Mouse (Mus musculus) forebrain, embryonic 13.5 days (tissue): Measurements from ENCODE around the gene Arhgef12. TPM values are rescaled to one million over a fixed set of nuclear protein-coding genes. Genes with fewer than 3 reads are reported as not detected.
A peak's percentile ranks its signal among the peaks of the same experiment; 100 is the strongest.

Experiments
- ATAC-seq: fragments of 200-750 bp; cut with Nextera tagmentation; 2 replicates; pipeline ENCODE4 v1.8.0; 2017
- H3K27ac ChIP-seq: fragments of 300-500 bp; sonication (generic); 2 replicates; pipeline ENCODE4 v1.5.1; 2015; ENCODE audit warnings: inconsistent platforms, mild to moderate bottlenecking, moderate library complexity
- H3K27me3 ChIP-seq: fragments of 300-500 bp; sonication (generic); 2 replicates; pipeline ENCODE4 v1.6.1; 2015; ENCODE audit warnings: mild to moderate bottlenecking, inconsistent platforms
- H3K36me3 ChIP-seq: fragments of 300-500 bp; sonication (generic); 2 replicates; pipeline ENCODE4 v1.6.1; 2015; ENCODE audit warnings: mild to moderate bottlenecking, inconsistent platforms; ENCODE audit not compliant: poor library complexity, severe bottlenecking
- H3K4me1 ChIP-seq: fragments of 300-500 bp; sonication (generic); 2 replicates; pipeline ENCODE4 v1.6.1; 2015; ENCODE audit warnings: inconsistent platforms
- H3K4me2 ChIP-seq: fragments of 300-500 bp; sonication (generic); 2 replicates; pipeline ENCODE4 v1.6.1; 2015; ENCODE audit warnings: inconsistent platforms, mild to moderate bottlenecking, moderate library complexity
- H3K4me3 ChIP-seq: fragments of 300-500 bp; sonication (generic); 2 replicates; pipeline ENCODE4 v1.5.1; 2015; ENCODE audit warnings: mild to moderate bottlenecking, inconsistent platforms
- H3K9ac ChIP-seq: fragments of 300-500 bp; sonication (generic); 2 replicates; pipeline ENCODE4 v1.6.1; 2015; ENCODE audit warnings: mild to moderate bottlenecking, inconsistent platforms
- H3K9me3 ChIP-seq: fragments of 300-500 bp; sonication (generic); replicated peaks from 2 replicates; pipeline ENCODE4 v1.6.1; 2016; ENCODE audit warnings: inconsistent platforms
- WGBS: fragments of 180-500 bp; shearing (Covaris S2); methylation state at CpG from one replicate; pipeline ENCODE4 v1.1.7; 2015; 5-methylcytosine and 5-hydroxymethylcytosine counted together
- polyA plus RNA-seq: library from polyadenylated mRNA; unstranded; fragments of >200 nt; fragmentation: Nextera tagmentation; extraction: Ambion mirVana; gene quantifications from 2 replicates; pipeline ENCODE4 v1.2.1, GENCODE M21; 2015

Arhgef12 gene
- polyA plus RNA-seq, 1 experiment from 2014 or later, result 14.9 TPM

DNA sequence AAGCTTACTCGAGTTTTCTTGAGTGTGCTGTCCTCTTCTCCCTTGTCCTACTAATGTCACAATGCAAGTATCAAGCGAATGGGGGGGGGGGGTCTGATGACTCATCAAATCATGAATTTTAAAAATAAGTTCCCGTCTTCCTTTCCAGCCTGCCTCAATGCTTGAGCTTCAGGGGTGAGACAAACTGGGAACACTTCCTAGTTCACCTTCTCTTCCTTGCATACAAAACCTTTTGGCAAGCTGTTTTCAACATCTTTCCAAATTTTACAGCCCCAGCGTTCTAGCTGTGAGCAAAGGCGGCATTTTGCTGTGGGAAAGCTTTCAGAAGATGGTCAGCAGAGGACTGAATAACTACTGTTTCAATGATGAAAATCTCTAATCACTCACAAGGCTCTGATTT lies 516 bp upstream of the Arhgef12 start:
- no peak for ATAC-seq
- Histone ChIP-seq H3K4me1 (peaks cover 35% of the 10 kb centered on the region), H3K36me3 (peaks cover 15% of the 10 kb centered on the region), H3K9me3 (no peaks in the 10 kb centered on the region), H3K27ac (no peak overlapping the region), H3K9ac (no peak overlapping the region), H3K27me3 (no peaks in the 10 kb centered on the region), H3K4me2 (no peak overlapping the region), H3K4me3 (no peak overlapping the region)
- 59% methylated on average over 5 of the region's 5 CpGs for WGBS

GRCm38 (mm10) chr9:43106426-43107186 lies 433 bp downstream of the Arhgef12 start:
- peak overlapping the region; percentile 81 for H3K4me3 ChIP-seq
- peaks cover 43% of the 10 kb centered on the region for H3K4me1 ChIP-seq
- ATAC-seq, result peak; percentile 48
- peaks cover 9% of the 10 kb centered on the region for H3K36me3 ChIP-seq
- 17% methylated on average over 22 of the region's 22 CpGs for WGBS
- peak overlapping the region; percentile 87 for H3K4me2 ChIP-seq
- peak overlapping the region; percentile 88 for H3K9ac ChIP-seq
- H3K9me3 ChIP-seq, result no peaks in the 10 kb centered on the region
- H3K27me3 ChIP-seq, result no peaks in the 10 kb centered on the region
- peak overlapping the region; percentile 90 for H3K27ac ChIP-seq

GRCm38 (mm10) chr9:43105664-43106361 lies 1.2 kb downstream of the Arhgef12 start:
- H3K27ac ChIP-seq, result peak overlapping the region; percentile 90

GRCm38 (mm10) chr9:43104873-43105663 lies 2.0 kb downstream of the Arhgef12 start:
- Histone ChIP-seq H3K27me3 (no peaks in the 10 kb centered on the region), H3K4me2 (peak overlapping the region; percentile 87), H3K9me3 (no peaks in the 10 kb centered on the region), H3K27ac (peak overlapping the region; percentile 90), H3K4me1 (peaks cover 46% of the 10 kb centered on the region), H3K36me3 (no peaks in the 10 kb centered on the region), H3K4me3 (peak overlapping the region; percentile 81), H3K9ac (peak overlapping the region; percentile 88)
- WGBS, result under 1% methylated on average over 40 of the region's 40 CpGs
- ATAC-seq, result 0 out of 2 replicates have a peak, but pooled peaks have one; percentile 12

More at GRCm38 (mm10) chr9:43105664-43106361, 1.2 kb downstream of the Arhgef12 start:
- H3K4me1 ChIP-seq, result peaks cover 44% of the 10 kb centered on the region
- ATAC-seq, result peak; percentile 87
- no peaks in the 10 kb centered on the region for H3K27me3 ChIP-seq
- H3K9ac ChIP-seq, result peak overlapping the region; percentile 88
- peaks cover 1% of the 10 kb centered on the region; the same call in 1 of the 2 replicates for H3K36me3 ChIP-seq
- H3K9me3 ChIP-seq, result no peaks in the 10 kb centered on the region
- WGBS, result under 1% methylated on average over 49 of the region's 91 CpGs
- H3K4me2 ChIP-seq, result peak overlapping the region; percentile 87
- H3K4me3 ChIP-seq, result peak overlapping the region; percentile 81

GRCm38 (mm10) chr9:43104526-43104872 lies 2.5 kb downstream of the Arhgef12 start:
- peak overlapping the region; percentile 81 for H3K4me3 ChIP-seq

GRCm38 (mm10) chr9:43103675-43104299 lies 3.3 kb downstream of the Arhgef12 start:
- peak overlapping the region; percentile 88 for H3K9ac ChIP-seq

More at GRCm38 (mm10) chr9:43104526-43104872, 2.5 kb downstream of the Arhgef12 start:
- Histone ChIP-seq H3K36me3 (no peaks in the 10 kb centered on the region), H3K9ac (peak overlapping the region; percentile 88), H3K4me2 (peak overlapping the region; percentile 87), H3K27me3 (no peaks in the 10 kb centered on the region), H3K9me3 (no peaks in the 10 kb centered on the region), H3K4me1 (peaks cover 46% of the 10 kb centered on the region), H3K27ac (peak overlapping the region; percentile 90; the same call in 1 of the 2 replicates)
- ATAC-seq, result no peak
- WGBS, result 4% methylated on average over 4 of the region's 4 CpGs

GRCm38 (mm10) chr9:43102931-43103330 lies 4.1 kb downstream of the Arhgef12 start:
- H3K9ac ChIP-seq, result no peak overlapping the region
- WGBS, result 96% methylated on average over 2 of the region's 2 CpGs
- no peak for ATAC-seq
- no peaks in the 10 kb centered on the region for H3K36me3 ChIP-seq
- H3K27ac ChIP-seq, result no peak overlapping the region
- H3K4me2 ChIP-seq, result peak overlapping the region; percentile 87
- no peaks in the 10 kb centered on the region for H3K9me3 ChIP-seq
- H3K27me3 ChIP-seq, result no peaks in the 10 kb centered on the region
- peaks cover 46% of the 10 kb centered on the region for H3K4me1 ChIP-seq
- peak overlapping the region; percentile 21 for H3K4me3 ChIP-seq

More at GRCm38 (mm10) chr9:43103675-43104299, 3.3 kb downstream of the Arhgef12 start:
- peak overlapping the region; percentile 87 for H3K4me2 ChIP-seq
- peaks cover 46% of the 10 kb centered on the region for H3K4me1 ChIP-seq
- H3K4me3 ChIP-seq, result peak overlapping the region; percentile 81
- no peaks in the 10 kb centered on the region for H3K27me3 ChIP-seq
- no peak overlapping the region for H3K27ac ChIP-seq
- no peak for ATAC-seq
- no peaks in the 10 kb centered on the region for H3K9me3 ChIP-seq
- no peaks in the 10 kb centered on the region for H3K36me3 ChIP-seq
- WGBS, result 25% methylated on average over 4 of the region's 4 CpGs

DNA sequence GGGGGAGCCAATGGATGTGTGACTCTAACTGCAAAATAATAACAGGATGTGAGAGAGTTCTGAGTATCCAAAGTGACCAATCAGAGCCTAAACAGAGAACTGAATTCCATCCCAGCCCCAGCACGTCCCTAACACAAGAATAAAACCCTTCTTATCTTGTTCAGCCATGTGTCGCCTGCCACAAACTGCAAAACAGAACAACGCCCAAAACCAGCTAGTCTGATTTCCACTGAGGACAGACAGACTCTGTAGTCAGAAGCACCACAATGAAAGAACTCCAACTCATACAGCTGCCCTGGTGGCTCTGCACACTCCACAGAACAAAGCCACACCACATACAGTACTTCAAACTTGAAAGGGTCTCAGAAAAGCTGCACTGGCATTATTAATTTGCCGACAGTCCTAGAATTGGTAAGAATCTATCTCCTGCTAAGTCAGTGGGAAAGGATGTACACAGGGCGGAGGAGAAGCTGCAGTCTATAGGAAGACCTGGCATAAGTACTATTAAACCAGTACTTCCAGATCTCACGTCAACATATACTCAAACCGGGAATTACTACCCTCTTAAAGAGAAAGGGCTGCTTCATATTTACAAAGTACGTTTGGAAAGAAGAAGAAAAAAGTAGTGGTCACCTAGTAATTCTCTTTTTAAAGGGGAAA lies 5.0 kb downstream of the Arhgef12 start:
- peaks cover 45% of the 10 kb centered on the region for H3K4me1 ChIP-seq
- H3K9me3 ChIP-seq, result no peaks in the 10 kb centered on the region
- H3K4me3 ChIP-seq, result peak overlapping the region; percentile 10; the same call in 1 of the 2 replicates
- 66% methylated on average over 8 of the region's 8 CpGs for WGBS
- no peaks in the 10 kb centered on the region for H3K36me3 ChIP-seq
- no peak for ATAC-seq
- H3K4me2 ChIP-seq, result peak overlapping the region; percentile 87
- H3K27me3 ChIP-seq, result no peaks in the 10 kb centered on the region
- H3K27ac ChIP-seq, result no peak overlapping the region
- H3K9ac ChIP-seq, result 0 out of 2 replicates have a peak overlapping the region, but pooled peaks have one; percentile 19

- WGBS, result 69% methylated on average over 4 of the region's 4 CpGs
- no peak overlapping the region for H3K27ac ChIP-seq
- H3K4me1 ChIP-seq, result peaks cover 25% of the 10 kb centered on the region
- no peak for ATAC-seq
- no peak overlapping the region for H3K9ac ChIP-seq
- H3K4me3 ChIP-seq, result no peak overlapping the region
- H3K4me2 ChIP-seq, result no peak overlapping the region
- no peaks in the 10 kb centered on the region for H3K36me3 ChIP-seq
- no peaks in the 10 kb centered on the region for H3K9me3 ChIP-seq
- H3K27me3 ChIP-seq, result no peaks in the 10 kb centered on the region
These were observed 8.1 kb downstream of the Arhgef12 start for GRCm38 (mm10) chr9:43098922-43099321.

DNA sequence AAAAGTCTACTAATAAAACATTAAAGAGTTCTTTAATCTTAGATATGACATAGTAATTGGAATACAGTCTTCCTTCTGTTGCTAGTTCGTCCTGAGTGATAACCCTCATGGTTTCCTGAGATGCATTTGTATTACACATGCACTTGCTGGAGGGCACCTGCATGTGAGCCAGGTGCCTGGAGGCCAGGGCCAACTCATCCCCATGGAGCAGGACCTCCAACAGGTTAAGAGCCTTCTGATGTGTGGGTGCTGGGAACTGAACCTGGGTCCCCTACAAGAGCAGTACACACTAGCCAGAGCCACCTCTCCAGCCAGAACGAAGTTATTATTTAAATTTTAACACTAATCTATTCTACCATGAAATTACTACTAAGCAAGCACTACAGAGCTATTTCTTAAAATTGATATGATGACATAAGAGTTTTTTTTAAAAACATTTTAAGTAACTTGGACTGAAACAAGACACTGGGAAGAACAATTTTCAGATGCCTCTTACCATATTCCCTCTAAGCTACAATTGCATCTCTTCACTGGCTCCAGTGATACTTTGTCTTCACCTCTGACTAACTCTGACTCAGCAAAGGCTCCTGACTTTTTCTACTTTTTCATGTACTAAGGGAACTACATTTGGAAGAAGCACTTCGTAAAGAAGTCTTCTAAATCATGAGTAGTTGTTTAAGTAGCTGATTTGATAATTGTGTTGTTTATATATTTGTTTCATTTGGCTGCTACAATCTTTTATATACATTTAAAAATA lies 9.1 kb downstream of the Arhgef12 start:
- WGBS, result over 99% methylated on average over 3 of the region's 3 CpGs
- Histone ChIP-seq H3K4me1 (peaks cover 20% of the 10 kb centered on the region), H3K4me2 (no peak overlapping the region), H3K9ac (no peak overlapping the region), H3K4me3 (no peak overlapping the region), H3K27ac (no peak overlapping the region), H3K9me3 (no peaks in the 10 kb centered on the region), H3K27me3 (no peaks in the 10 kb centered on the region), H3K36me3 (no peaks in the 10 kb centered on the region)
- no peak for ATAC-seq
